Mouse (Mus musculus) heart, embryonic 16.5 days (tissue): ENCODE data around the gene Dock8. TPM values are rescaled to one million over a fixed set of nuclear protein-coding genes. Genes with fewer than 3 reads are reported as not detected.

Experiments
- ATAC-seq: fragments of 200-750 bp; cut with Nextera tagmentation; replicated peaks from 2 replicates; pipeline ENCODE4 v1.8.0; 2017; ENCODE audit warnings: moderate number of reproducible peaks; ENCODE audit not compliant: insufficient read depth, low FRiP score; ENCODE audit errors: extremely low read depth
- H3K27ac ChIP-seq: fragments of 300-500 bp; sonication (generic); 2 replicates; pipeline ENCODE4 v1.5.1; 2014; ENCODE audit warnings: mild to moderate bottlenecking, low read length, control low read depth, moderate library complexity
- H3K27me3 ChIP-seq: fragments of 300-500 bp; sonication (generic); 2 replicates; pipeline ENCODE4 v1.6.1; 2014; ENCODE audit warnings: low read length, mixed read lengths; ENCODE audit not compliant: control insufficient read depth, insufficient read depth
- H3K36me3 ChIP-seq: fragments of 300-500 bp; sonication (generic); 2 replicates; pipeline ENCODE4 v1.6.1; 2014; ENCODE audit not compliant: control insufficient read depth, insufficient read depth
- H3K4me1 ChIP-seq: fragments of 300-500 bp; sonication (generic); 2 replicates; pipeline ENCODE4 v1.6.1; 2014; ENCODE audit warnings: low read length, mixed read lengths; ENCODE audit not compliant: control insufficient read depth, insufficient read depth
- H3K4me2 ChIP-seq: fragments of 300-500 bp; sonication (generic); 2 replicates; pipeline ENCODE4 v1.6.1; 2014; ENCODE audit warnings: low read depth, mild to moderate bottlenecking, control low read depth, low read length
- H3K4me3 ChIP-seq: fragments of 300-500 bp; sonication (generic); 2 replicates; pipeline ENCODE4 v1.5.1; 2014; ENCODE audit warnings: mild to moderate bottlenecking, control low read depth, low read length
- H3K9ac ChIP-seq: fragments of 300-500 bp; sonication (generic); 2 replicates; pipeline ENCODE4 v1.6.1; 2014; ENCODE audit warnings: low read length, control low read depth
- H3K9me3 ChIP-seq: fragments of 300-500 bp; sonication (generic); replicated peaks from 2 replicates; pipeline ENCODE4 v1.6.1; 2016; ENCODE audit warnings: low read length; ENCODE audit not compliant: control insufficient read depth
- WGBS: fragments of 180-500 bp; shearing (Covaris S2); extraction: QIAGEN DNeasy Blood & Tissue Kit; methylation state at CpG from one replicate; pipeline ENCODE4 v1.1.7; 2014; 5-methylcytosine and 5-hydroxymethylcytosine counted together
- polyA plus RNA-seq: library from polyadenylated mRNA; unstranded; fragments of >200 nt; fragmentation: Nextera tagmentation; extraction: Ambion mirVana; gene quantifications from 2 replicates; pipeline ENCODE4 v1.2.1, GENCODE M21; 2015

The Dock8 gene
- polyA plus RNA-seq, 1 experiment from 2014 or later, result 8.3 TPM

- H3K27ac ChIP-seq, result no peak overlapping the region
- no peak overlapping the region for H3K4me2 ChIP-seq
Measured at GRCm38 (mm10) chr19:25136171-25136570, 136.8 kb downstream of the Dock8 start.

GRCm38 (mm10) chr19:25137907-25138820 lies 138.8 kb downstream of the Dock8 start:
- 64% methylated on average over 16 of the region's 16 CpGs for WGBS
- no peaks in the 10 kb centered on the region for H3K9me3 ChIP-seq
- no peak overlapping the region for H3K9ac ChIP-seq
- 0 out of 2 replicates have a peak, but pooled peaks cover 5% of the 10 kb centered on the region for H3K4me1 ChIP-seq
- no peak overlapping the region for H3K27ac ChIP-seq
- H3K36me3 ChIP-seq, result no peaks in the 10 kb centered on the region
- H3K4me2 ChIP-seq, result no peak overlapping the region
- H3K4me3 ChIP-seq, result no peak overlapping the region
- no peaks in the 10 kb centered on the region for H3K27me3 ChIP-seq
- no peak for ATAC-seq

More at GRCm38 (mm10) chr19:25136171-25136570, 136.8 kb downstream of the Dock8 start:
- Histone ChIP-seq H3K36me3 (no peaks in the 10 kb centered on the region; the same call in 1 of the 2 replicates), H3K4me1 (0 out of 2 replicates have a peak, but pooled peaks cover 5% of the 10 kb centered on the region), H3K9ac (no peak overlapping the region), H3K9me3 (no peaks in the 10 kb centered on the region), H3K4me3 (no peak overlapping the region), H3K27me3 (no peaks in the 10 kb centered on the region)
- ATAC-seq, result no peak
- 37% methylated on average over 1 of the region's 1 CpGs for WGBS

GRCm38 (mm10) chr19:25144110-25145028 lies 145.0 kb downstream of the Dock8 start:
- H3K36me3 ChIP-seq, result no peaks in the 10 kb centered on the region
- H3K4me1 ChIP-seq, result no peaks in the 10 kb centered on the region
- no peak overlapping the region for H3K27ac ChIP-seq
- H3K9ac ChIP-seq, result no peak overlapping the region
- H3K4me2 ChIP-seq, result no peak overlapping the region
- no peaks in the 10 kb centered on the region for H3K27me3 ChIP-seq
- WGBS, result 65% methylated on average over 17 of the region's 17 CpGs
- no peak overlapping the region for H3K4me3 ChIP-seq
- H3K9me3 ChIP-seq, result no peaks in the 10 kb centered on the region
- no peak for ATAC-seq

DNA sequence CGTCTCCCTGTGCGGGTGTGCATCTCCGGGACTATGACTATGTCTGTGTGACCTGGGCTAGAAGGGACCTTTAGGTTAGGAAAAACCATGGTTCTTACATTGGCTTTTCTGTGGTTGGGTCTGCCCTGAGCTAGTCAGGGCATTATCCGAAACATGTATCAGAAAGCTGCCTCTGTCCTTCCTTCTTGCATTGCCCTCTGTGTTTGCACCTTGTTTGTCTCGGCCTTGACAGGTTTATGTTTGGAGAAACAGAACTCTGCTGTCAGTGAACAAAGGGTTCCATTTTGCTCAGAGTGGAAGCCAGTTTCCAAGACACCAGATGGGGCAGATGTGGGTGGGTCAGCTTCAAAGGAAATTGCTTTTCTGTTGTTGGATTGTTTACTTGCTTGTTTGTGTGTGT lies 145.8 kb downstream of the Dock8 start:
- no peak for ATAC-seq
- Histone ChIP-seq H3K4me3 (no peak overlapping the region), H3K9me3 (no peaks in the 10 kb centered on the region), H3K4me2 (no peak overlapping the region), H3K9ac (no peak overlapping the region), H3K27ac (no peak overlapping the region), H3K27me3 (no peaks in the 10 kb centered on the region), H3K36me3 (no peaks in the 10 kb centered on the region), H3K4me1 (no peaks in the 10 kb centered on the region)
- WGBS, result 84% methylated on average over 5 of the region's 5 CpGs

DNA sequence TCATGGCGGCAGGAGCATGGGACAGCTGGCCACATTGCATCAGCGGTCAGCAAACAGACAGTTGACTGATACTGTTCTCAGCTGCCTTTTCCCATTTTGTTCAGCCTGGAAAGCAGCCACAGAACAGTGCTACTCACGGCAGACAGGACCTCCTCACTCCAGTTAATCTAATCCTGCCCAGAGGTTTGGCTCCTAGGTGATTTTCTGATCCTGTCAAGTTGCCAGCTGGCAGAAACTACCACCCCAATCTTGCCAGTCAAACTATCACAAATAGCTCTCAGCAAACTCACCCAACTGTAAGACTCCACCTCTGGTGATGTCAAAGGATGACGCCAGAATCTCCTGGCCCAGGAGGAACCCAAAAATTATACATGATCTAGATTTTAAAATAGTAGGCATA lies 146.8 kb downstream of the Dock8 start:
- 55% methylated on average over 4 of the region's 4 CpGs for WGBS
- no peak overlapping the region for H3K9ac ChIP-seq
- H3K36me3 ChIP-seq, result no peaks in the 10 kb centered on the region
- H3K27me3 ChIP-seq, result no peaks in the 10 kb centered on the region
- no peak overlapping the region for H3K27ac ChIP-seq
- ATAC-seq, result peak; percentile 52; the same call in 1 of the 2 replicates
- H3K4me3 ChIP-seq, result no peak overlapping the region
- no peaks in the 10 kb centered on the region for H3K9me3 ChIP-seq
- H3K4me2 ChIP-seq, result no peak overlapping the region
- H3K4me1 ChIP-seq, result no peaks in the 10 kb centered on the region

- Histone ChIP-seq H3K36me3 (no peaks in the 10 kb centered on the region), H3K4me3 (no peak overlapping the region), H3K9ac (no peak overlapping the region), H3K9me3 (no peaks in the 10 kb centered on the region), H3K4me2 (no peak overlapping the region), H3K4me1 (peaks cover 3% of the 10 kb centered on the region; the same call in 1 of the 2 replicates), H3K27me3 (no peaks in the 10 kb centered on the region), H3K27ac (no peak overlapping the region)
- no peak for ATAC-seq
- WGBS, result 59% methylated on average over 8 of the region's 8 CpGs
Measured at GRCm38 (mm10) chr19:25149788-25150187, 150.5 kb downstream of the Dock8 start.

- H3K36me3 ChIP-seq, result no peaks in the 10 kb centered on the region
- 80% methylated on average over 7 of the region's 7 CpGs for WGBS
- ATAC-seq, result no peak
Measured at GRCm38 (mm10) chr19:25154506-25155178, 155.3 kb downstream of the Dock8 start.

DNA sequence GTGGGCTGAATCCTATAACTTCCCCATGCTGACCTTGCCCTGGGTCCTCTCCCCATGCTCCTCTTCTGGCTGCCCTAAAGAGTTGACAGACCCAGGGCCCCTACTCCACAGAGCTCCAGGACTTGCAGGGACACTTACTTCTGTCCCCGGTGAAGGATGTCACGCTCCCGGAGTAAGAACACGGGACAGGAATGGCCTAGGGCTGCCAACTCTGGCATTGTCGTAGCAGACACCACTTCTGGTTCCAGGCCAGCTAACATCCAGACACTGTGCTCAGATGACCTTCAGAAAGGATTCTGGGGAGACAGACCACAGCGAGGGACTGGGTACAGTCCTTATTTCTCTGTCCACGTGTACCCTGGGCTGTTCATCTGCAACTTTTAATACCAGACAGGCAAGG lies 155.9 kb downstream of the Dock8 start:
- H3K27me3 ChIP-seq, result no peaks in the 10 kb centered on the region
- H3K4me1 ChIP-seq, result peaks cover 10% of the 10 kb centered on the region
- H3K36me3 ChIP-seq, result no peaks in the 10 kb centered on the region
- H3K4me2 ChIP-seq, result no peak overlapping the region
- no peaks in the 10 kb centered on the region for H3K9me3 ChIP-seq
- H3K9ac ChIP-seq, result no peak overlapping the region
- 49% methylated on average over 7 of the region's 7 CpGs for WGBS
- H3K4me3 ChIP-seq, result no peak overlapping the region
- ATAC-seq, result peak; percentile 79
- peak overlapping the region; percentile 58 for H3K27ac ChIP-seq

More at GRCm38 (mm10) chr19:25154506-25155178, 155.3 kb downstream of the Dock8 start:
- Histone ChIP-seq H3K4me1 (peaks cover 10% of the 10 kb centered on the region), H3K9me3 (no peaks in the 10 kb centered on the region), H3K9ac (no peak overlapping the region), H3K4me2 (no peak overlapping the region), H3K27me3 (no peaks in the 10 kb centered on the region), H3K4me3 (no peak overlapping the region), H3K27ac (no peak overlapping the region; the same call in 1 of the 2 replicates)
